Mouse (Mus musculus) ES-Bruce4 (cell line): Measurements from ENCODE around the gene Akirin2.
"Not testable (repeated sequence)": the region's sequence is repeated elsewhere in the genome, so short reads cannot be mapped to it uniquely, and the experiment has no call there.

Experiments used
- CTCF ChIP-seq: IDR thresholded peaks from one replicate; pipeline ENCODE4 v1.8.1; 2011; ENCODE audit warnings: low read depth, low read length
- EP300 ChIP-seq: IDR thresholded peaks from 2 replicates; pipeline ENCODE4 v1.6.1; 2011; ENCODE audit warnings: low read depth, low read length; ENCODE audit not compliant: insufficient read depth

- not testable (repeated sequence) for TF ChIP-seq EP300, CTCF
These were observed 30.8 kb downstream of the Akirin2 start for GRCm38 (mm10) chr4:34581489-34581888.
